Mouse (Mus musculus): ENCODE measurements around the gene Dhrs13. TPM values are rescaled to one million over a fixed set of nuclear protein-coding genes. Genes with fewer than 3 reads are reported as not detected.
A peak's percentile ranks its signal among the peaks of the same experiment; 100 is the strongest.

Dhrs13 gene
- polyA plus RNA-seq, 1 experiment: 7.1 TPM

- Histone ChIP-seq H3K27ac (ENCODE audit: insufficient read depth, low read depth, low read length) (no peak overlapping the region), H3K36me3 (ENCODE audit: control insufficient read depth, insufficient read depth, low read length) (no peaks in the 10 kb centered on the region; the same call in 1 of the 2 replicates), H3K4me3 (ENCODE audit: insufficient read depth, low read depth, low read length) (no peak overlapping the region), H3K4me1 (ENCODE audit: control insufficient read depth, insufficient read depth, low read length) (no peaks in the 10 kb centered on the region), H3K27me3 (replicated peaks; ENCODE audit: control insufficient read depth, insufficient read depth, low read length) (no peaks in the 10 kb centered on the region)
- TF ChIP-seq POLR2A (IDR thresholded peaks at IDR 0.05; ENCODE audit: low read depth, low read length) (no peak), CTCF (conservative IDR thresholded peaks at IDR 0.05; ENCODE audit: insufficient read depth, insufficient read length, low read depth, low read length) (no peak)
- WGBS: 90% methylated on average over 2 of the region's 2 CpGs
- DNase-seq: no peak
Measured at GRCm38 (mm10) chr11:78074277-78074652, 42.2 kb downstream of the Dhrs13 start.

- H3K4me3 ChIP-seq (ENCODE audit: insufficient read depth, low read depth, low read length): no peak overlapping the region
- no peak for DNase-seq
- no peaks in the 10 kb centered on the region for H3K4me1 ChIP-seq (ENCODE audit: control insufficient read depth, insufficient read depth, low read length)
- no peaks in the 10 kb centered on the region; the same call in 1 of the 2 replicates for H3K36me3 ChIP-seq (ENCODE audit: control insufficient read depth, insufficient read depth, low read length)
- TF ChIP-seq POLR2A (IDR thresholded peaks at IDR 0.05; ENCODE audit: low read depth, low read length) (no peak), CTCF (conservative IDR thresholded peaks at IDR 0.05; ENCODE audit: insufficient read depth, insufficient read length, low read depth, low read length) (no peak)
- H3K27ac ChIP-seq (ENCODE audit: insufficient read depth, low read depth, low read length): no peak overlapping the region
- H3K27me3 ChIP-seq (replicated peaks; ENCODE audit: control insufficient read depth, insufficient read depth, low read length): no peaks in the 10 kb centered on the region
- WGBS: 87% methylated on average over 4 of the region's 4 CpGs
Measured at GRCm38 (mm10) chr11:78074666-78075065, 42.6 kb downstream of the Dhrs13 start.

GRCm38 (mm10) chr11:78079961-78080921 is 48.2 kb downstream of the Dhrs13 start, which contains the start of gene Eral1:
Eral1 (minus strand) TSS chr11:78080383.
- peak within 1 kb of the TSS; percentile 82 for H3K4me3 ChIP-seq (ENCODE audit: insufficient read depth, low read depth, low read length)
- H3K27ac ChIP-seq (ENCODE audit: insufficient read depth, low read depth, low read length): peak within 1 kb of the TSS; percentile 58; the same call in 1 of the 2 replicates
- TF ChIP-seq CTCF (conservative IDR thresholded peaks at IDR 0.05; ENCODE audit: insufficient read depth, insufficient read length, low read depth, low read length) (no peak), POLR2A (IDR thresholded peaks at IDR 0.05; ENCODE audit: low read depth, low read length) (peak; percentile 51)
- H3K36me3 ChIP-seq (ENCODE audit: control insufficient read depth, insufficient read depth, low read length): no peaks in the 10 kb centered on the region; the same call in 1 of the 2 replicates
- no peaks in the 10 kb centered on the region; the same call in 1 of the 2 replicates for H3K4me1 ChIP-seq (ENCODE audit: control insufficient read depth, insufficient read depth, low read length)
- peak; percentile 92 for DNase-seq
- no peaks in the 10 kb centered on the region for H3K27me3 ChIP-seq (replicated peaks; ENCODE audit: control insufficient read depth, insufficient read depth, low read length)
- WGBS: 2% methylated on average over 42 of the region's 42 CpGs

GRCm38 (mm10) chr11:78083595-78083994 is 51.5 kb downstream of the Dhrs13 start:
- Histone ChIP-seq H3K27me3 (replicated peaks; ENCODE audit: control insufficient read depth, insufficient read depth, low read length) (no peaks in the 10 kb centered on the region), H3K4me1 (ENCODE audit: control insufficient read depth, insufficient read depth, low read length) (no peaks in the 10 kb centered on the region; the same call in 1 of the 2 replicates), H3K36me3 (ENCODE audit: control insufficient read depth, insufficient read depth, low read length) (no peaks in the 10 kb centered on the region), H3K27ac (ENCODE audit: insufficient read depth, low read depth, low read length) (no peak overlapping the region), H3K4me3 (ENCODE audit: insufficient read depth, low read depth, low read length) (no peak overlapping the region)
- DNase-seq: no peak
- WGBS: 55% methylated on average over 1 of the region's 1 CpGs
- TF ChIP-seq POLR2A (IDR thresholded peaks at IDR 0.05; ENCODE audit: low read depth, low read length) (no peak), CTCF (conservative IDR thresholded peaks at IDR 0.05; ENCODE audit: insufficient read depth, insufficient read length, low read depth, low read length) (no peak)

GRCm38 (mm10) chr11:78086925-78087479 is 54.9 kb downstream of the Dhrs13 start:
- H3K4me3 ChIP-seq (ENCODE audit: insufficient read depth, low read depth, low read length): no peak overlapping the region
- no peaks in the 10 kb centered on the region for H3K27me3 ChIP-seq (replicated peaks; ENCODE audit: control insufficient read depth, insufficient read depth, low read length)
- 77% methylated on average over 4 of the region's 4 CpGs for WGBS
- DNase-seq: no peak
- H3K4me1 ChIP-seq (ENCODE audit: control insufficient read depth, insufficient read depth, low read length): no peaks in the 10 kb centered on the region
- no peaks in the 10 kb centered on the region for H3K36me3 ChIP-seq (ENCODE audit: control insufficient read depth, insufficient read depth, low read length)
- TF ChIP-seq POLR2A (IDR thresholded peaks at IDR 0.05; ENCODE audit: low read depth, low read length) (no peak), CTCF (conservative IDR thresholded peaks at IDR 0.05; ENCODE audit: insufficient read depth, insufficient read length, low read depth, low read length) (no peak)
- H3K27ac ChIP-seq (ENCODE audit: insufficient read depth, low read depth, low read length): no peak overlapping the region

Other genes with a start within 250 kb of the Dhrs13 start
- gene Gm10277, start 244.5 kb upstream of the Dhrs13 start, polyA plus RNA-seq (2012; rRNA removed): 0.04 TPM in 1 of 2 replicates, not detected in the other
- 239 and 257 TPM in 2 replicates for gene Pipox, start 138.2 kb upstream of the Dhrs13 start, polyA plus RNA-seq (2012; rRNA removed)
- gene Sez6, start 101.5 kb upstream of the Dhrs13 start, polyA plus RNA-seq (2012; rRNA removed): 0.12 and 0.27 TPM in 2 replicates
- 33.0 and 35.7 TPM in 2 replicates for gene Phf12, start 49.5 kb upstream of the Dhrs13 start, polyA plus RNA-seq (2012; rRNA removed)
- 95.0 and 96.9 TPM in 2 replicates for gene Flot2, start 5.7 kb downstream of the Dhrs13 start, polyA plus RNA-seq (2012; rRNA removed)
- 39.1 and 41.6 TPM in 2 replicates for gene Eral1, start 48.1 kb downstream of the Dhrs13 start, polyA plus RNA-seq (2012; rRNA removed)
- 13.4 and 14.7 TPM in 2 replicates for gene Fam222b, start 62.4 kb downstream of the Dhrs13 start, polyA plus RNA-seq (2012; rRNA removed)
- gene Traf4, start 133.3 kb downstream of the Dhrs13 start, polyA plus RNA-seq (2012; rRNA removed): 108 and 126 TPM in 2 replicates
- gene Nek8, start 144.4 kb downstream of the Dhrs13 start, polyA plus RNA-seq (2012; rRNA removed): 18.3 and 24.6 TPM in 2 replicates
- gene Tlcd1, start 144.4 kb downstream of the Dhrs13 start, polyA plus RNA-seq (2012; rRNA removed): 78.2 and 144 TPM in 2 replicates
- 153 and 278 TPM in 2 replicates for gene Rpl23a, start 151.3 kb downstream of the Dhrs13 start, polyA plus RNA-seq (2012; rRNA removed)
- gene Rab34, start 156.2 kb downstream of the Dhrs13 start, polyA plus RNA-seq (2012; rRNA removed): 78.1 and 92.4 TPM in 2 replicates
- 1.2 and 1.8 TPM in 2 replicates for gene Proca1, start 161.1 kb downstream of the Dhrs13 start, polyA plus RNA-seq (2012; rRNA removed)
- gene Sdf2, start 213.5 kb downstream of the Dhrs13 start, polyA plus RNA-seq (2012; rRNA removed): 127 and 129 TPM in 2 replicates
- 17.8 and 20.7 TPM in 2 replicates for gene Supt6, start 213.7 kb downstream of the Dhrs13 start, polyA plus RNA-seq (2012; rRNA removed)
- 103 and 122 TPM in 2 replicates for gene 2610507B11Rik, start 229.5 kb downstream of the Dhrs13 start, polyA plus RNA-seq (2012; rRNA removed)